Mouse (Mus musculus) midbrain, embryonic 13.5 days (tissue): ENCODE measurements around the gene Ccdc96. TPM values are rescaled to one million over a fixed set of nuclear protein-coding genes. Genes with fewer than 3 reads are reported as not detected.

Experiments
- ATAC-seq: fragments of 200-750 bp; cut with Nextera tagmentation; 2 replicates; pipeline ENCODE4 v1.8.0; 2017; ENCODE audit warnings: mild to moderate bottlenecking, moderate TSS enrichment, moderate library complexity
- H3K27ac ChIP-seq: fragments of 300-500 bp; sonication (generic); 2 replicates; pipeline ENCODE4 v1.5.1; 2015; ENCODE audit warnings: inconsistent platforms, mild to moderate bottlenecking, moderate library complexity
- H3K27me3 ChIP-seq: fragments of 300-500 bp; sonication (generic); 2 replicates; pipeline ENCODE4 v1.6.1; 2015; ENCODE audit warnings: mild to moderate bottlenecking, inconsistent platforms
- H3K36me3 ChIP-seq: fragments of 300-500 bp; sonication (generic); 2 replicates; pipeline ENCODE4 v1.6.1; 2015; ENCODE audit warnings: mild to moderate bottlenecking, inconsistent platforms
- H3K4me1 ChIP-seq: fragments of 300-500 bp; sonication (generic); replicated peaks from 2 replicates; pipeline ENCODE4 v1.6.1; 2015; ENCODE audit warnings: inconsistent platforms
- H3K4me2 ChIP-seq: fragments of 300-500 bp; sonication (generic); replicated peaks from 2 replicates; pipeline ENCODE4 v1.6.1; 2015; ENCODE audit warnings: moderate library complexity, mild to moderate bottlenecking, inconsistent platforms
- H3K4me3 ChIP-seq: fragments of 300-500 bp; sonication (generic); replicated peaks from 2 replicates; pipeline ENCODE4 v1.5.1; 2015; ENCODE audit warnings: mild to moderate bottlenecking, inconsistent platforms
- H3K9ac ChIP-seq: fragments of 300-500 bp; sonication (generic); replicated peaks from 2 replicates; pipeline ENCODE4 v1.6.1; 2015; ENCODE audit warnings: mild to moderate bottlenecking, inconsistent platforms
- H3K9me3 ChIP-seq: fragments of 300-500 bp; sonication (generic); 2 replicates; pipeline ENCODE4 v1.6.1; 2016; ENCODE audit warnings: mild to moderate bottlenecking, inconsistent platforms
- WGBS: fragments of 180-500 bp; shearing (Covaris S2); methylation state at CpG from one replicate; pipeline ENCODE4 v1.1.7; 2015; 5-methylcytosine and 5-hydroxymethylcytosine counted together
- polyA plus RNA-seq: library from polyadenylated mRNA; unstranded; fragments of >200 nt; fragmentation: Nextera tagmentation; extraction: Ambion mirVana; gene quantifications from 2 replicates; pipeline ENCODE4 v1.2.1, GENCODE M21; 2015

Gene Ccdc96
- polyA plus RNA-seq, 1 experiment from 2014 or later = 5.2 TPM

GRCm38 (mm10) chr5:36478540-36479420 is 5.6 kb upstream of the Ccdc96 start:
- Histone ChIP-seq H3K27me3 (no peaks in the 10 kb centered on the region), H3K9ac (no peak overlapping the region), H3K27ac (no peak overlapping the region), H3K4me1 (peaks cover 45% of the 10 kb centered on the region), H3K4me2 (no peak overlapping the region), H3K36me3 (peaks cover 32% of the 10 kb centered on the region), H3K4me3 (no peak overlapping the region), H3K9me3 (no peaks in the 10 kb centered on the region)
- WGBS = 91% methylated on average over 6 of the region's 6 CpGs
- no peak for ATAC-seq

DNA sequence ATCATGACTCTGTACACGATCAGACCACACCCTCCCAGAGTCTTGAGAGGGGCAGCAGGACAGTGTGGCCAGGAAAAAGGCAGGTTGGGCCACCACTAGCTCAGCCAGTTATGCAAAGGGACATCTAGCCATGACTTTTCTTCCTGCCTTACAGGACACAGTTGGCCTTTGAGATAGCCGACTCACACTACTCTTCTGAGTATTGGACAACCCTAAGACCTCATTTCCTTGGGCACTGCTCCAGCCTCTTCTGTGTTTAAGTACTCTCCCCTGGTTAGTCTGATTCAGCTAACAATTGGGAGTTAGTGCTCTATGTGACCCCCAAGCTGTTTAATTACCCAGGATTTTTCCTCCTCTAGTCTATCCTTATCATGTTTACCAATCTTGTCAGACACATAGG is 4.7 kb upstream of the Ccdc96 start:
- Histone ChIP-seq H3K27ac (no peak overlapping the region), H3K4me1 (peaks cover 47% of the 10 kb centered on the region), H3K27me3 (no peaks in the 10 kb centered on the region), H3K4me3 (no peak overlapping the region), H3K9me3 (no peaks in the 10 kb centered on the region), H3K4me2 (no peak overlapping the region), H3K36me3 (peaks cover 28% of the 10 kb centered on the region), H3K9ac (no peak overlapping the region)
- WGBS = 81% methylated on average over 2 of the region's 2 CpGs
- no peak for ATAC-seq

DNA sequence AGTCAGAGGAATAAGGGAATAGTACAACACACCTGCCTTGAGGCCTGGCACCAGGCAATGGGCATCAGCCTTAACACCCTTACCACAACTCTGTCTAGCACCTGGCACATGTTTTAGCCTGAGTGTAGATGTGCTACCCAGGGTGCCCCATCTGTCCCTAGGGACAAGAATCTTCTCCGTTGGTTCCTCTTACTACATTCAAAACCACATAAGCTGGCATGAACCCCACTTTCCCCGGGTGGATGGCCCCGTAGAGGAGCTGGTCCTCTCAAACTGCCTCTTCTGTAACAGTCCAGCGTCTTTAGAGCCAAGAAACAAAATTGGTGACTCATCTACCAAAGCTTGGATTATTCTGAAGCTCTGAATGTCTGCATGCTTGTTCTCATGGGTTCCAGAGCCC is 4.0 kb upstream of the Ccdc96 start:
- Histone ChIP-seq H3K9me3 (no peaks in the 10 kb centered on the region), H3K27ac (no peak overlapping the region), H3K36me3 (peaks cover 24% of the 10 kb centered on the region), H3K4me1 (peaks cover 53% of the 10 kb centered on the region), H3K4me2 (no peak overlapping the region), H3K4me3 (no peak overlapping the region), H3K27me3 (0 out of 2 replicates have a peak, but pooled peaks cover under 1% of the 10 kb centered on the region), H3K9ac (no peak overlapping the region)
- WGBS = 95% methylated on average over 4 of the region's 4 CpGs
- no peak for ATAC-seq

DNA sequence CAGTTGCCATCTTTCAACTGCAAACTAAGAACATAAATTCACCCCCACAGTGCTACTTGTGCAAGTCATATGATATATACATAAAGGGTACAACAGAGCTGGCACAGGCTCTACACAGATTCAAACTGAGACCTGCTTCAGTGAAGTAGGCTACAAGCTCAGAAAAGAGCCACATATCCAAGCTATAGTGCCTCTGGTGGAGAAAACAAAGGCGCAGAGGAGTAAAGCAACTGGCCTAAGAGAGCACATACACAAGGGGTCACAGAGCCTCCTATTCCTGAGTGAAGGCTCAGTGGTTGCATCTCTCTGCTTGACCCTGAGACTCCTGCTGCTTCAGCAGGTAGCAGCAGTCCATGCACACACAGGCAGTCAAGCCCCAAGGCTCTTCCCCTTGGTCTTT is 3.3 kb upstream of the Ccdc96 start:
- Histone ChIP-seq H3K4me1 (peaks cover 56% of the 10 kb centered on the region), H3K4me3 (no peak overlapping the region), H3K4me2 (peak overlapping the region; percentile 97), H3K9me3 (no peaks in the 10 kb centered on the region), H3K27ac (no peak overlapping the region; the same call in 1 of the 2 replicates), H3K9ac (no peak overlapping the region), H3K27me3 (peaks cover 7% of the 10 kb centered on the region; the same call in 1 of the 2 replicates), H3K36me3 (peaks cover 18% of the 10 kb centered on the region)
- no peak for ATAC-seq
- WGBS = 38% methylated on average over 1 of the region's 1 CpGs

- peaks cover 8% of the 10 kb centered on the region; the same call in 1 of the 2 replicates for H3K27me3 ChIP-seq
- peak overlapping the region; percentile 91 for H3K4me3 ChIP-seq
- H3K9me3 ChIP-seq = no peaks in the 10 kb centered on the region
- ATAC-seq = peak; percentile 37
- peak overlapping the region; percentile 97 for H3K4me2 ChIP-seq
- H3K9ac ChIP-seq = peak overlapping the region; percentile 95
- peak overlapping the region; percentile 84 for H3K27ac ChIP-seq
- H3K4me1 ChIP-seq = peaks cover 56% of the 10 kb centered on the region
- 1% methylated on average over 54 of the region's 58 CpGs for WGBS
- H3K36me3 ChIP-seq = peaks cover 11% of the 10 kb centered on the region; the same call in 1 of the 2 replicates
Observed at GRCm38 (mm10) chr5:36483203-36484101, 936 bp upstream of the Ccdc96 start.

- no peaks in the 10 kb centered on the region for H3K9me3 ChIP-seq
- peak overlapping the region; percentile 91 for H3K4me3 ChIP-seq
- peaks cover 11% of the 10 kb centered on the region; the same call in 1 of the 2 replicates for H3K36me3 ChIP-seq
- WGBS = 48% methylated on average over 19 of the region's 19 CpGs
- ATAC-seq = no peak
- H3K9ac ChIP-seq = peak overlapping the region; percentile 65
- peaks cover 42% of the 10 kb centered on the region for H3K4me1 ChIP-seq
- H3K27ac ChIP-seq = no peak overlapping the region
- peaks cover 8% of the 10 kb centered on the region; the same call in 1 of the 2 replicates for H3K27me3 ChIP-seq
- peak overlapping the region; percentile 95 for H3K4me2 ChIP-seq
Observed at GRCm38 (mm10) chr5:36485306-36485705, 918 bp downstream of the Ccdc96 start.

- Histone ChIP-seq H3K9me3 (no peaks in the 10 kb centered on the region), H3K27ac (no peak overlapping the region), H3K36me3 (peaks cover 34% of the 10 kb centered on the region), H3K4me3 (no peak overlapping the region), H3K4me2 (no peak overlapping the region), H3K9ac (no peak overlapping the region), H3K4me1 (peaks cover 11% of the 10 kb centered on the region), H3K27me3 (peaks cover 8% of the 10 kb centered on the region; the same call in 1 of the 2 replicates)
- 59% methylated on average over 2 of the region's 2 CpGs for WGBS
- ATAC-seq = no peak
Observed at GRCm38 (mm10) chr5:36489225-36489624, 4.8 kb downstream of the Ccdc96 start.

- WGBS = 90% methylated on average over 6 of the region's 6 CpGs
- ATAC-seq = no peak
Observed at GRCm38 (mm10) chr5:36493919-36494318, 9.5 kb downstream of the Ccdc96 start.

DNA sequence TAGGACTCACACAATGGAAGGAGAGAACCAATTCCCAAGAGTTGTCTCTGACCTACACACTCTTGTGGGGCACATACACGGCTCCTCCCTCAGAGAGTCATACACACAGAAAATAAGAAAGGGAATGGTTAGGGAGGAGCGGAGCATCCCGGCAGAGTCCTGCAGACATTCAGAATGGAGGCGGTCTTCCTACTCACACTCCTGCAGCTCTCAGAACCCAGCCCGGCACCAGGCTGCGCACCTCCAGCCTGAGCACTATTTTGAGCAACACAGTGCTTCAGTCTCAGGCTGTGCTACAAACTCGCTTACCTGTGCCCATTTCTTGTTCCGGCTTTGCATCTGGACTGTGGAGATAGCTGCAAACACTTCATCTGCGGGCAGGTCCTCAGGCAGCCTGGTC is 10.3 kb downstream of the Ccdc96 start:
- Histone ChIP-seq H3K36me3 (peaks cover 77% of the 10 kb centered on the region), H3K4me1 (no peaks in the 10 kb centered on the region), H3K4me2 (no peak overlapping the region), H3K27ac (no peak overlapping the region), H3K4me3 (no peak overlapping the region), H3K9ac (no peak overlapping the region), H3K27me3 (no peaks in the 10 kb centered on the region), H3K9me3 (no peaks in the 10 kb centered on the region)
- WGBS = 93% methylated on average over 9 of the region's 9 CpGs
- ATAC-seq = no peak

More at GRCm38 (mm10) chr5:36493919-36494318, 9.5 kb downstream of the Ccdc96 start:
- no peak overlapping the region for H3K4me3 ChIP-seq
- no peak overlapping the region for H3K27ac ChIP-seq
- H3K9me3 ChIP-seq = no peaks in the 10 kb centered on the region
- H3K27me3 ChIP-seq = no peaks in the 10 kb centered on the region
- no peaks in the 10 kb centered on the region for H3K4me1 ChIP-seq
- peaks cover 70% of the 10 kb centered on the region for H3K36me3 ChIP-seq
- no peak overlapping the region for H3K9ac ChIP-seq
- H3K4me2 ChIP-seq = no peak overlapping the region

DNA sequence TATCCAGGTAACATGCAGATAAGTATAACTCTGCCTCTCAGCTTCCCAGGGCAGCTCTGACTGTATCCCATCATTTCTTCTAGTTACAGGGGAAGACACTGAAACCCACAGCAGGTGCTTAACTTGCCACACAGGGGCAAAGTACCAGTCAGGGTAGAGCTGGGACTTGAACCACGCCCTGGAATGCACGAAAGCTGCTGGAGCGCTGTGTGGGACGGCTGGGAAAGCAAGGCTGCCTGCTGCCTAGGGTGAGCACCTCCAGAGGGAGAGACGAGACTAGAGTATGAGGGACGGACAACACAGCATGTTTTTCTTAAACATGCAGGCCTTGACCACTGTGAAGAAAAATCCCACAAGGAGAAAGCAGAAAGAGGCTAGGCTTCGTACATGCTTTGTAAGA is 20.8 kb downstream of the Ccdc96 start:
- H3K27me3 ChIP-seq = no peaks in the 10 kb centered on the region
- H3K27ac ChIP-seq = no peak overlapping the region
- no peak for ATAC-seq
- no peaks in the 10 kb centered on the region for H3K9me3 ChIP-seq
- no peak overlapping the region for H3K9ac ChIP-seq
- H3K4me3 ChIP-seq = no peak overlapping the region
- H3K4me2 ChIP-seq = no peak overlapping the region
- WGBS = 87% methylated on average over 7 of the region's 7 CpGs
- H3K4me1 ChIP-seq = no peaks in the 10 kb centered on the region
- peaks cover 99% of the 10 kb centered on the region for H3K36me3 ChIP-seq

DNA sequence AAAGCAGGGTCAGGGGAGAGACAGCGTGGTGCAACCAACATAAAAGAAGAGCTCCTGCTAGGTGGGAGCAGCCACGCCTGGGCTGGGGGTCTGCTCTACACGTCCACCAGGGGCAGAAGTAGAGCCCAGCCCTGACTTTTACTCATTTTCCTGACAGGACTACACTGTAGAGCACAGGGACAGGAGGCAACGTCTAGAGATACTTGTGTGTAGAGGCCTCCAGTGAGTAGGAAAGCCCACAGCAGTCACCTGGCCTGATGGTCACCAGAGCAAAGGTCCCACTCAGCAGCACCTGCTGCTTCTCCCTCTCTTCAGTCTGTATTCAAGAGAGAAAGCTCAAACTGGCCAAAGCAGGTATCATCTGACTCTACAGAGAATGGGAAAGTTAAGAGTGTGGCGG is 21.3 kb downstream of the Ccdc96 start:
- no peak for ATAC-seq
- Histone ChIP-seq H3K27ac (no peak overlapping the region), H3K27me3 (no peaks in the 10 kb centered on the region), H3K36me3 (peaks cover 99% of the 10 kb centered on the region), H3K4me1 (no peaks in the 10 kb centered on the region), H3K4me3 (no peak overlapping the region), H3K4me2 (no peak overlapping the region), H3K9me3 (no peaks in the 10 kb centered on the region), H3K9ac (no peak overlapping the region)
- WGBS = 68% methylated on average over 5 of the region's 5 CpGs

GRCm38 (mm10) chr5:36508351-36508750 is 24.0 kb downstream of the Ccdc96 start:
- no peak for ATAC-seq
- no peaks in the 10 kb centered on the region for H3K27me3 ChIP-seq
- H3K4me1 ChIP-seq = no peaks in the 10 kb centered on the region
- no peak overlapping the region for H3K27ac ChIP-seq
- H3K36me3 ChIP-seq = peaks cover 98% of the 10 kb centered on the region
- WGBS = 93% methylated on average over 10 of the region's 10 CpGs
- H3K9ac ChIP-seq = no peak overlapping the region
- no peak overlapping the region for H3K4me2 ChIP-seq
- H3K4me3 ChIP-seq = no peak overlapping the region
- no peaks in the 10 kb centered on the region for H3K9me3 ChIP-seq
